Mouse (Mus musculus): ENCODE data around the gene Gm6803.
"Not testable (repeated sequence)": the region's sequence is repeated elsewhere in the genome, so short reads cannot be mapped to it uniquely, and the experiment has no call there.

Gene Gm6803

GRCm38 (mm10) chr12:88018671-88019070, at the start of gene Gm6803:
TSS of gene Gm6803 (minus strand) at chr12:88018771.
- in situ Hi-C loops (cut with MboI; ENCODE audit: low pct_unique_long_range_greater_than_20kb in 1 of 2, low sequenced_read_pairs in 2 of 2, unreplicated experiment in 1 of 2) = not testable (repeated sequence)

GRCm38 (mm10) chr12:88045226-88045625, 26.7 kb upstream of the Gm6803 start:
- in situ Hi-C loops (cut with MboI; ENCODE audit: low pct_unique_long_range_greater_than_20kb in 1 of 2, low sequenced_read_pairs in 2 of 2, unreplicated experiment in 1 of 2) = not testable (repeated sequence)

GRCm38 (mm10) chr12:88039703-88040102, 21.1 kb upstream of the Gm6803 start:
- in situ Hi-C loops (cut with MboI; ENCODE audit: low pct_unique_long_range_greater_than_20kb in 1 of 2, low sequenced_read_pairs in 2 of 2, unreplicated experiment in 1 of 2) = not testable (repeated sequence)

GRCm38 (mm10) chr12:88039062-88039461, 20.5 kb upstream of the Gm6803 start:
- in situ Hi-C loops (cut with MboI; ENCODE audit: low pct_unique_long_range_greater_than_20kb in 1 of 2, low sequenced_read_pairs in 2 of 2, unreplicated experiment in 1 of 2) = not testable (repeated sequence)

GRCm38 (mm10) chr12:88032250-88032649, 13.7 kb upstream of the Gm6803 start:
- in situ Hi-C loops (cut with MboI; ENCODE audit: low pct_unique_long_range_greater_than_20kb in 1 of 2, low sequenced_read_pairs in 2 of 2, unreplicated experiment in 1 of 2) = not testable (repeated sequence)

- in situ Hi-C loops (cut with MboI; ENCODE audit: low pct_unique_long_range_greater_than_20kb in 1 of 2, low sequenced_read_pairs in 2 of 2, unreplicated experiment in 1 of 2) = not testable (repeated sequence)
These were observed 8.1 kb upstream of the Gm6803 start, which contains the start of gene Gm2056 for GRCm38 (mm10) chr12:88026704-88027103. TSS of gene Gm2056 (plus strand) at chr12:88027004.

GRCm38 (mm10) chr12:88011548-88011947, 7.0 kb downstream of the Gm6803 start, which contains the start of gene Gm2075:
TSS of gene Gm2075 (plus strand) at chr12:88011848.
- in situ Hi-C loops (cut with MboI; ENCODE audit: low pct_unique_long_range_greater_than_20kb in 1 of 2, low sequenced_read_pairs in 2 of 2, unreplicated experiment in 1 of 2) = not testable (repeated sequence)

- in situ Hi-C loops (cut with MboI; ENCODE audit: low pct_unique_long_range_greater_than_20kb in 1 of 2, low sequenced_read_pairs in 2 of 2, unreplicated experiment in 1 of 2) = not testable (repeated sequence)
These were observed 14.5 kb downstream of the Gm6803 start for GRCm38 (mm10) chr12:88004118-88004517.

- in situ Hi-C loops (cut with MboI; ENCODE audit: low pct_unique_long_range_greater_than_20kb in 1 of 2, low sequenced_read_pairs in 2 of 2, unreplicated experiment in 1 of 2) = not testable (repeated sequence)
These were observed 34.6 kb downstream of the Gm6803 start for GRCm38 (mm10) chr12:87984000-87984399.

All from mouse embryonic stem cell (cell line).